8 mouse cellular contexts compared by ENCODE assay signal in the genomic region with DNA sequence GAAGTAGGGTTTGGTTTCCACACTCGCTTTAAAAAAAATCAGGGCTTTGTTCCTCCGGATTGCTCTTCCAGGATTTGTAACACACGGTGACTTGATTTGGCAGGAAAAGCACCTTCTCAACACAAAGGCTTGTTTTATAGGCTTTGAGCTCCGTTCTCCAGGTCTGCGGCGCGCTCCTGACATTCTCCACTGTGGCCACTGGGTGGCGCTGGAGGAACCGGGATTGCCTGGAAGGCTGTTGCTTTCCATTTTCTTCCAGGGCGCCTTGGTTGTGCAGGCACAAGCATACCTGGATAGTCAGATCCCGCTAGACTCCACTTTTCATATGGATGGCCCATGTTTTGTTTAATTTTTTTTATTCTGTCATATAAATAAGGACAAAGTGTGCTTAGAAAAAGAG. TPM values are rescaled to one million over a fixed set of nuclear protein-coding genes. Genes with fewer than 3 reads are reported as not detected.
DNase-seq lines count a peak whose midpoint lies in the region; ATAC-seq lines count a peak whose summit lies in the region.

No protein-coding gene starts in this region.

- peak; percentile 45 for DNase-seq in 3134 (ENCODE audit: extremely low read depth, insufficient read length, low spot score)
- peak; percentile 91 for DNase-seq in adrenal gland, postnatal 14 days
- DNase-seq in embryonic facial prominence, embryonic 11.5 days (ENCODE audit: low spot score) = peak; percentile 92
- DNase-seq in heart, adult 11 months = peak; percentile 95
- peak; percentile 73 to 90 for DNase-seq in kidney, adult 8-10 months
- DNase-seq in neural tube, embryonic 10.5 days (ENCODE audit: extremely low spot score, low spot score) = peak; percentile 91

- no peak overlapping the region for H3K4me3 ChIP-seq in embryonic facial prominence, embryonic 11.5 days (ENCODE audit: low read depth, low read length)
- H3K4me3 ChIP-seq in limb, embryonic 12.5 days (replicated peaks) = no peak overlapping the region
- H3K4me3 ChIP-seq in stomach, embryonic 15.5 days (replicated peaks) = no peak overlapping the region

- no peaks in the 10 kb centered on the region for H3K4me1 ChIP-seq in embryonic facial prominence, embryonic 11.5 days (ENCODE audit: control insufficient read depth, insufficient read depth, low read length)
- H3K4me1 ChIP-seq in limb, embryonic 12.5 days (replicated peaks) = peaks cover 14% of the 10 kb centered on the region
- no peaks in the 10 kb centered on the region for H3K4me1 ChIP-seq in stomach, embryonic 15.5 days

- no peak overlapping the region for H3K9ac ChIP-seq in embryonic facial prominence, embryonic 11.5 days (replicated peaks; ENCODE audit: low read length)
- H3K9ac ChIP-seq in limb, embryonic 12.5 days (replicated peaks) = no peak overlapping the region
- no peak overlapping the region for H3K9ac ChIP-seq in stomach, embryonic 15.5 days

- H3K27ac ChIP-seq in embryonic facial prominence, embryonic 11.5 days (replicated peaks; ENCODE audit: low read depth, low read length) = no peak overlapping the region
- peak overlapping the region; percentile 77 for H3K27ac ChIP-seq in limb, embryonic 12.5 days
- no peak overlapping the region for H3K27ac ChIP-seq in stomach, embryonic 15.5 days

- H3K36me3 ChIP-seq in embryonic facial prominence, embryonic 11.5 days (replicated peaks; ENCODE audit: control insufficient read depth, insufficient read depth, low read depth, low read length) = no peaks in the 10 kb centered on the region
- no peaks in the 10 kb centered on the region for H3K36me3 ChIP-seq in limb, embryonic 12.5 days
- H3K36me3 ChIP-seq in stomach, embryonic 15.5 days = no peaks in the 10 kb centered on the region

- ATAC-seq in embryonic facial prominence, embryonic 11.5 days (replicated peaks; ENCODE audit: insufficient number of reproducible peaks, low FRiP score, low TSS enrichment, low read depth) = 0 out of 2 replicates have a peak, but pooled peaks have one; percentile 21
- ATAC-seq in limb, embryonic 12.5 days (ENCODE audit: insufficient number of reproducible peaks, insufficient read depth, low FRiP score, low TSS enrichment, low read depth) = peak; percentile 45; the same call in 1 of the 2 replicates
- no peak for ATAC-seq in stomach, embryonic 15.5 days (ENCODE audit: insufficient read depth, low FRiP score, low read depth)

- no peak overlapping the region; the same call in 1 of the 2 replicates for H3K4me2 ChIP-seq in embryonic facial prominence, embryonic 11.5 days (ENCODE audit: low read depth, low read length)
- peak overlapping the region; percentile 38 for H3K4me2 ChIP-seq in limb, embryonic 12.5 days
- H3K4me2 ChIP-seq in stomach, embryonic 15.5 days = peak overlapping the region; percentile 30; the same call in 1 of the 2 replicates

- no peaks in the 10 kb centered on the region for H3K9me3 ChIP-seq in embryonic facial prominence, embryonic 11.5 days (replicated peaks; ENCODE audit: control insufficient read depth, low read length)
- H3K9me3 ChIP-seq in limb, embryonic 12.5 days = no peaks in the 10 kb centered on the region
- H3K9me3 ChIP-seq in stomach, embryonic 15.5 days = no peaks in the 10 kb centered on the region

- whole genome bisulfite sequencing in embryonic facial prominence, embryonic 11.5 days = 6% methylated on average over 11 of the region's 11 CpGs
- 8% methylated on average over 11 of the region's 11 CpGs for whole genome bisulfite sequencing in limb, embryonic 12.5 days
- 8% methylated on average over 11 of the region's 11 CpGs for WGBS in stomach, embryonic 15.5 days

- H3K27me3 ChIP-seq in embryonic facial prominence, embryonic 11.5 days (ENCODE audit: control insufficient read depth, insufficient read depth, low read length) = no peaks in the 10 kb centered on the region
- 0 out of 2 replicates have a peak, but pooled peaks cover 4% of the 10 kb centered on the region for H3K27me3 ChIP-seq in limb, embryonic 12.5 days
- H3K27me3 ChIP-seq in stomach, embryonic 15.5 days (replicated peaks) = no peaks in the 10 kb centered on the region

RNA-seq across cellular contexts. Expression of a gene that starts 29.7 kb away (rescaled TPM):
- 12.7 and 14.0 TPM in 2 replicates for total RNA-seq in adrenal gland, postnatal 14 days (2021)
- polyA plus RNA-seq in embryonic facial prominence, embryonic 11.5 days (2014; fragmentation: Nextera tagmentation; extraction: Ambion mirVana) = 38.2 and 38.6 TPM in 2 replicates
- 32.4 and 34.6 TPM in 2 replicates for polyA plus RNA-seq in limb, embryonic 12.5 days (2016; fragmentation: Nextera tagmentation; extraction: Ambion mirVana)
- polyA plus RNA-seq in stomach, embryonic 15.5 days (2015; fragmentation: Nextera tagmentation; extraction: Ambion mirVana) = 21.4 and 21.6 TPM in 2 replicates

Comparison
In these comparisons a context has a peak if more than half of its experiments do, and no peak if none do; other contexts are left out.
1. DNase-seq: peak in every context shown above with its lines; median percentile 95 in heart, adult 11 months; 92 in embryonic facial prominence, embryonic 11.5 days; 91 in adrenal gland, postnatal 14 days; 91 in neural tube, embryonic 10.5 days; 82 in kidney, adult 8-10 months; 45 in 3134.